Mouse (Mus musculus) urinary bladder, postnatal 36 days (tissue): ENCODE measurements around the gene Cdc14a.

Experiments used
- DNase-seq, 2 experiments: peaks; one replicate each; pipeline ENCODE4 v3.0.0; 2022; ENCODE audit warnings: low spot score in 2 of 2, mixed read lengths in 1 of 2

Cdc14a gene

GRCm38 (mm10) chr3:116329023-116329762 is 94.6 kb downstream of the Cdc14a start:
- DNase-seq: no peak

GRCm38 (mm10) chr3:116327616-116328004 is 96.2 kb downstream of the Cdc14a start:
- DNase-seq: no peak

GRCm38 (mm10) chr3:116327001-116327615 is 96.7 kb downstream of the Cdc14a start:
- DNase-seq: peak; percentile 74 to 84

GRCm38 (mm10) chr3:116325501-116325900 is 98.3 kb downstream of the Cdc14a start:
- no peak for DNase-seq

GRCm38 (mm10) chr3:116319696-116320095 is 104.1 kb downstream of the Cdc14a start:
- DNase-seq: no peak

GRCm38 (mm10) chr3:116311838-116312237 is 112.0 kb downstream of the Cdc14a start:
- DNase-seq: no peak

GRCm38 (mm10) chr3:116311173-116311572 is 112.7 kb downstream of the Cdc14a start:
- no peak for DNase-seq

GRCm38 (mm10) chr3:116310672-116311071 is 113.2 kb downstream of the Cdc14a start:
- no peak for DNase-seq

GRCm38 (mm10) chr3:116310033-116310432 is 113.8 kb downstream of the Cdc14a start:
- DNase-seq: no peak

- DNase-seq: no peak
These were observed 118.8 kb downstream of the Cdc14a start for GRCm38 (mm10) chr3:116304800-116305753.

- no peak for DNase-seq
These were observed 121.3 kb downstream of the Cdc14a start for GRCm38 (mm10) chr3:116302581-116302980.

- DNase-seq: no peak
These were observed 122.1 kb downstream of the Cdc14a start for GRCm38 (mm10) chr3:116301754-116302153.

GRCm38 (mm10) chr3:116298727-116299126 is 125.1 kb downstream of the Cdc14a start:
- DNase-seq: no peak

- no peak for DNase-seq
These were observed 125.8 kb downstream of the Cdc14a start for GRCm38 (mm10) chr3:116298003-116298402.

- DNase-seq: no peak
These were observed 126.7 kb downstream of the Cdc14a start for GRCm38 (mm10) chr3:116297170-116297569.

- DNase-seq: no peak
These were observed 133.6 kb downstream of the Cdc14a start for GRCm38 (mm10) chr3:116290041-116290815.

- DNase-seq: no peak
These were observed 135.0 kb downstream of the Cdc14a start for GRCm38 (mm10) chr3:116288833-116289232.

GRCm38 (mm10) chr3:116284735-116285134 is 139.1 kb downstream of the Cdc14a start:
- DNase-seq: no peak

- no peak for DNase-seq
These were observed 139.8 kb downstream of the Cdc14a start for GRCm38 (mm10) chr3:116283996-116284395.

GRCm38 (mm10) chr3:116281663-116282062 is 142.2 kb downstream of the Cdc14a start:
- no peak for DNase-seq

GRCm38 (mm10) chr3:116277146-116277545 is 146.7 kb downstream of the Cdc14a start:
- no peak for DNase-seq
